Mouse (Mus musculus) hindbrain, embryonic 11.5 days (tissue): ENCODE measurements at regions not wholly inside any gene's neighbourhood (a gene's known extent, or its start where the extent isn't known, plus 50 kb on each side); places are given as distances from the start of the nearest gene placed in this dataset.

ENCODE experiments used
- ATAC-seq: fragments of 200-750 bp; cut with Nextera tagmentation; 2 replicates; pipeline ENCODE4 v1.8.0; 2017; ENCODE audit warnings: mild to moderate bottlenecking, moderate TSS enrichment, moderate library complexity; ENCODE audit not compliant: low FRiP score
- DNase-seq: peaks from one replicate; pipeline ENCODE4 v3.0.0-alpha.2; 2015; ENCODE audit warnings: low spot score
- H3K27ac ChIP-seq: fragments of 300-500 bp; sonication (generic); 2 replicates; pipeline ENCODE4 v1.5.1; 2014; ENCODE audit warnings: mild to moderate bottlenecking, low read depth, low read length
- H3K27me3 ChIP-seq: fragments of 300-500 bp; sonication (generic); 2 replicates; pipeline ENCODE4 v1.6.1; 2014; ENCODE audit warnings: mild to moderate bottlenecking, low read length, moderate library complexity, mixed read lengths; ENCODE audit not compliant: control insufficient read depth, insufficient read depth
- H3K36me3 ChIP-seq: fragments of 300-500 bp; sonication (generic); 2 replicates; pipeline ENCODE4 v1.6.1; 2014; ENCODE audit warnings: mild to moderate bottlenecking, low read length, moderate library complexity, mixed read lengths; ENCODE audit not compliant: control insufficient read depth, insufficient read depth
- H3K4me1 ChIP-seq: fragments of 300-500 bp; sonication (generic); replicated peaks from 2 replicates; pipeline ENCODE4 v1.6.1; 2014; ENCODE audit warnings: low read length, mixed read lengths; ENCODE audit not compliant: control insufficient read depth, insufficient read depth
- H3K4me2 ChIP-seq: fragments of 300-500 bp; sonication (generic); replicated peaks from 2 replicates; pipeline ENCODE4 v1.6.1; 2014; ENCODE audit warnings: mild to moderate bottlenecking, low read depth, low read length
- H3K4me3 ChIP-seq: fragments of 300-500 bp; sonication (generic); 2 replicates; pipeline ENCODE4 v1.5.1; 2014; ENCODE audit warnings: low read depth, low read length
- H3K9ac ChIP-seq: fragments of 300-500 bp; sonication (generic); 2 replicates; pipeline ENCODE4 v1.6.1; 2014; ENCODE audit warnings: low read depth, low read length
- H3K9me3 ChIP-seq: fragments of 300-500 bp; sonication (generic); 2 replicates; pipeline ENCODE4 v1.6.1; 2016; ENCODE audit warnings: low read length; ENCODE audit not compliant: control insufficient read depth
- WGBS: fragments of 180-500 bp; shearing (Covaris S2); extraction: QIAGEN DNeasy Blood & Tissue Kit; methylation state at CpG from one replicate; pipeline ENCODE4 v1.1.7; 2014; 5-methylcytosine and 5-hydroxymethylcytosine counted together

DNA sequence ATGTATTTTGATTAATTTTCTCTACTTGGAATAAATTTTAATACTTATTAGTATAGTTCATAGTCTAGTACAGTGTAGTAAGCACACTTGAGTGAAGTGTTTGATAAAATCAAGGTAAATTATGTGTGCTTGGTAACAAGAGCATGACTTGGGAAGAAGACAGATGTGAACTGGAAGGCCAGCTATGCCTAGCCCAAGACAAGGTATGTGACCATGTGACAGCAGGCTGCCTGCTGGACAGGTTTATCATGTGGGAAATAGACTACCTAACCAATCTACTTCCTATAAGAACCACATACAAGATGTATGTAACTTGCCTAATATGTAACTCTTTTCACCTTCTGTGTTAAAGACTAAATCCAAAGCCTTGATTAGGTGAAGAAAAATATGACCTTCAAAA is 122.5 kb downstream of the Areg start:
- H3K27ac ChIP-seq, result no peak overlapping the region
- no peaks in the 10 kb centered on the region for H3K9me3 ChIP-seq
- ATAC-seq (no peak), DNase-seq (no peak)
- H3K4me3 ChIP-seq, result no peak overlapping the region
- no peaks in the 10 kb centered on the region for H3K27me3 ChIP-seq
- no peak overlapping the region for H3K9ac ChIP-seq
- H3K36me3 ChIP-seq, result no peaks in the 10 kb centered on the region
- no peaks in the 10 kb centered on the region for H3K4me1 ChIP-seq
- H3K4me2 ChIP-seq, result no peak overlapping the region

DNA sequence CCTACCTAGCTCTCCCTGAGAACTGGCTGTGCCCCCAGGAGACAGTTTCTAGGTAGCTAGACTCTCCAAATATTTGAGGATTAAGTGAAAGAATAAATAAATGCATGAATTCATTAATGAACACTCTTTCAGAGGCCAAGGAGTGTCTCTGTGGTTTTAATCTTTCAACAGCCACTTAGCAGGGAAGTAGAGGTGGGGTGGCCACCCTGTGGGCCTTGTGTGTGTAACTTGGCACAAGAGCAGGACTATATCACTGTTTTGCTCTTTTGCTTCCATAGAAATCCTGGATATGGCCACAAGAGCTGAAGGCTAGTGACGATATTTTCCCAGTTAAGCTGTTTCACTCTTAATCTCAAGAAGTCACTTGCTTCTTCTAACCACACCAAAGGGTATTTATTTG is 123.1 kb downstream of the Areg start:
- no peak for ATAC-seq
- no peak overlapping the region for H3K4me2 ChIP-seq
- WGBS, result 95% methylated on average over 1 of the region's 1 CpGs

GRCm38 (mm10) chr5:91270747-91271146 is 131.3 kb downstream of the Areg start:
- no peak overlapping the region for H3K9ac ChIP-seq
- ATAC-seq, result no peak
- no peak for DNase-seq

More for the DNA sequence above, 123.1 kb downstream of the Areg start:
- Histone ChIP-seq H3K4me1 (no peaks in the 10 kb centered on the region), H3K9ac (no peak overlapping the region), H3K36me3 (no peaks in the 10 kb centered on the region), H3K27me3 (no peaks in the 10 kb centered on the region), H3K27ac (no peak overlapping the region), H3K9me3 (no peaks in the 10 kb centered on the region), H3K4me3 (no peak overlapping the region)
- DNase-seq, result no peak

GRCm38 (mm10) chr5:91271416-91271815 is 131.4 kb downstream of the Btc start:
- ATAC-seq, result no peak
- H3K9me3 ChIP-seq, result no peaks in the 10 kb centered on the region
- H3K9ac ChIP-seq, result no peak overlapping the region
- no peaks in the 10 kb centered on the region for H3K4me1 ChIP-seq
- H3K4me2 ChIP-seq, result no peak overlapping the region
- H3K27me3 ChIP-seq, result no peaks in the 10 kb centered on the region
- H3K36me3 ChIP-seq, result no peaks in the 10 kb centered on the region
- H3K4me3 ChIP-seq, result no peak overlapping the region
- H3K27ac ChIP-seq, result no peak overlapping the region
- DNase-seq, result no peak

More at GRCm38 (mm10) chr5:91270747-91271146, 131.3 kb downstream of the Areg start:
- H3K27me3 ChIP-seq, result no peaks in the 10 kb centered on the region
- no peak overlapping the region for H3K27ac ChIP-seq
- no peaks in the 10 kb centered on the region for H3K4me1 ChIP-seq
- no peaks in the 10 kb centered on the region for H3K9me3 ChIP-seq
- 89% methylated on average over 1 of the region's 1 CpGs for WGBS
- no peak overlapping the region for H3K4me2 ChIP-seq
- no peaks in the 10 kb centered on the region for H3K36me3 ChIP-seq
- H3K4me3 ChIP-seq, result no peak overlapping the region

DNA sequence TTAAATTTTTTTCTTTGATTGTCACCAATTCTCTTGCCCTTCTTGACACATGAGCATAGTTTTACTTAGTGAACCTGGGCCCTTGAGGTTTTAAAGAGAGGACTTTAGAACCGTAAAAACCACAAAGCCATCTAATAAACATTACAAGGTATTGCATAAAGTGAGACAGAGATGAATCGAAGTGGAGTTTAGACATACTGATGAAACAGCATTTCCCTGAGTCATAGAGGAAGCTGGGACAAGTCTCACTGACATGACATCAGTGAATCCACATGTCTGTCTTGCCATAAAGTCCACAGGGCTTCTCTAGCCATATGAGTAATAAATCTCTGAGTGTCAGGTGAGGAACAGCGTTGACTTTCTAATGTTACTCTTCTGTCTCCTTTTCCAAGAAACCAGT is 128.4 kb downstream of the Btc start:
- Histone ChIP-seq H3K9ac (no peak overlapping the region), H3K4me2 (no peak overlapping the region), H3K27ac (no peak overlapping the region), H3K9me3 (no peaks in the 10 kb centered on the region), H3K36me3 (no peaks in the 10 kb centered on the region), H3K4me3 (no peak overlapping the region), H3K4me1 (no peaks in the 10 kb centered on the region), H3K27me3 (no peaks in the 10 kb centered on the region)
- no peak for ATAC-seq
- DNase-seq, result no peak
- WGBS, result 87% methylated on average over 3 of the region's 3 CpGs

- H3K27ac ChIP-seq, result no peak overlapping the region
- H3K4me3 ChIP-seq, result no peak overlapping the region
- DNase-seq (no peak), ATAC-seq (no peak)
- WGBS, result 89% methylated on average over 3 of the region's 3 CpGs
- H3K4me2 ChIP-seq, result no peak overlapping the region
- H3K36me3 ChIP-seq, result no peaks in the 10 kb centered on the region
- no peaks in the 10 kb centered on the region for H3K9me3 ChIP-seq
- H3K27me3 ChIP-seq, result no peaks in the 10 kb centered on the region
- H3K9ac ChIP-seq, result no peak overlapping the region
- no peaks in the 10 kb centered on the region for H3K4me1 ChIP-seq
Observed at GRCm38 (mm10) chr5:91278466-91278865, 124.3 kb downstream of the Btc start.

- Histone ChIP-seq H3K9me3 (no peaks in the 10 kb centered on the region), H3K4me1 (no peaks in the 10 kb centered on the region), H3K27me3 (no peaks in the 10 kb centered on the region), H3K9ac (no peak overlapping the region), H3K4me2 (no peak overlapping the region), H3K27ac (no peak overlapping the region), H3K36me3 (no peaks in the 10 kb centered on the region), H3K4me3 (no peak overlapping the region)
- 90% methylated on average over 2 of the region's 2 CpGs for WGBS
- ATAC-seq (no peak), DNase-seq (no peak)
Observed at GRCm38 (mm10) chr5:91279464-91279863, 123.3 kb downstream of the Btc start.

- Histone ChIP-seq H3K4me3 (no peak overlapping the region), H3K4me2 (no peak overlapping the region), H3K4me1 (no peaks in the 10 kb centered on the region), H3K36me3 (no peaks in the 10 kb centered on the region), H3K9ac (no peak overlapping the region), H3K27ac (no peak overlapping the region), H3K9me3 (no peaks in the 10 kb centered on the region), H3K27me3 (no peaks in the 10 kb centered on the region)
- ATAC-seq, result no peak
- 85% methylated on average over 7 of the region's 7 CpGs for WGBS
- DNase-seq, result no peak
Observed at GRCm38 (mm10) chr5:91282969-91283368, 119.8 kb downstream of the Btc start.

- ATAC-seq (no peak), DNase-seq (no peak)
- H3K27ac ChIP-seq, result no peak overlapping the region
- no peaks in the 10 kb centered on the region for H3K9me3 ChIP-seq
- no peak overlapping the region for H3K4me2 ChIP-seq
- H3K4me3 ChIP-seq, result no peak overlapping the region
- WGBS, result 68% methylated on average over 4 of the region's 4 CpGs
- H3K4me1 ChIP-seq, result no peaks in the 10 kb centered on the region
- no peaks in the 10 kb centered on the region for H3K36me3 ChIP-seq
- H3K9ac ChIP-seq, result no peak overlapping the region
- H3K27me3 ChIP-seq, result no peaks in the 10 kb centered on the region
Observed at GRCm38 (mm10) chr5:91293073-91293472, 109.7 kb downstream of the Btc start.
